Mouse (Mus musculus) brain, adult 2 months (tissue): ENCODE results near the gene Krtap28-10.

Experiments used
- DNase-seq: peaks from one replicate; pipeline ENCODE4 v3.0.0; 2011; ENCODE audit warnings: low read depth, low spot score

Gene Krtap28-10

DNA sequence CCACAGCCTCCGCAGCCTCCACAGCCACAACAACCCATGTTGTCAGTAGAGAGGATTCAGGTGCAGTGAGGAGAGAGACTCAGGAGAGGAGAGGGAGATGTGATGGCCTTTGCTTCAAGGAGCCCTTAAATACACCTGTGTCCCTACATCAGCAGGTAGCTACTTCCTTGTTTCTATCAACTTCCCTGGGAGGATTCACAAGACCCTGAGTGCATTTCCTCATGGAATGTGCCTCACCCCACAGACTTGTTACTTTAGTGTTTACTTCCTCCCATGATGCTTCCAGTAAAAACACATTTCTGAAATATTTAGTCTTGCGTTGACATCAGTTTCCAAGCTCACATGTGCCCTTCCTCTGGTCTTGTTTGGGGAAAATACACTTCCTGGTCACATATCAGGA is at the start of gene Krtap28-10:
TSS of gene Krtap28-10 (minus strand) at position 101 of the 400 bp plus-strand sequence.
- DNase-seq = no peak

DNA sequence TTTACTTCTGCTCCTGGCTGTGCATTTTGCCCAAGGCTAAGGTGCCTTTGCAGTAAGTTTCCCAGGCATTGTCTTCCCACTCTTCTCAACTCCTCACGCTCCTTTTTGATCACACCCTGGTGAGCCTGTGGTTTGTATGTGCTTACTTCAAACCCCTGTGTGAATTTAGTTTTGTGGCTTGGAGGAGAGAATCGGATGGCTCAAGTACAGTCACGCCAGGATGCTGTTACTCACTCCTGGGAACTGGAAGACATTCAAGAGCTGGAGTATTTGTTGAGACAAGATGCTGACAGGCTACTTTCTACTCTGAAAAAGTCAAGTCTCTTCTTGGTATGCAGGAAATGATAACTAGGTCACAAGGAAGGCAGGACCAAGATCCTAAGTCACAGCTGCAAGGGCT is 49.0 kb upstream of the Krtap28-10 start:
- DNase-seq = peak; percentile 10

GRCm38 (mm10) chr1:83084790-83085189 is 42.5 kb upstream of the Krtap28-10 start:
- DNase-seq = no peak

- DNase-seq = peak; percentile 35
These were observed 34.7 kb upstream of the Krtap28-10 start for GRCm38 (mm10) chr1:83077016-83077415.

GRCm38 (mm10) chr1:83076190-83076917 is 34.1 kb upstream of the Krtap28-10 start:
- peak; percentile 60 for DNase-seq

DNA sequence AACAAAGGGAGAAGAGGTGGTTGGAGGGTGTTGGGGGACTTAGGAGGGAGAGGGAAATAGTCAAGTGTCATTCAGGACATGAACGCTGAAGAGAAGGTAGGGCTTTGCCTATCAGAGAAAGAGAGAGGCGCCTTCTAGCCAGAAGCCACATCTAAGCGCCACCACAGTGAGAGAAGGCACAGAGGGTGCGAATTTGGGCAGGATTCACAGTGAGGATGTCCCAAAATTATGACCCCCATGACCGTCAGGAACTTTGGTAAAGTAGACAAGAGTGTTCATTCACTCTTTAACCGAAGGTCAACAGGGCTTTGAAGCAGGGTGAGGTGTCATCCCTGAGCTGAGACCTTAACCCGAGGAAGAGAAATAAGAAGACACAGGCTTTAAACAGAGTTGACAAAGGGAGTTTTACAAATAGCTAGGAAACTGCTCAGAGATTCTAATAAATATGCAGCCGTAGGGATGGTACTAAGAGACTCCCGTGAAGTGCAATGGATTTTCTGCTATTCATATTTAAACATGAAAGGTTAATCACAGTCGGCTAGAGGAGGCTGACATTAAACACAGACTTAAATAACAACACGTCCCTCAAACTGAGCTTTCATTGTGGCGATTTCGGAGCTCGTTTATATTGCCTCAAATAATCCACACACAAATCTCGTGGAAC is 33.4 kb upstream of the Krtap28-10 start:
- DNase-seq = no peak

DNA sequence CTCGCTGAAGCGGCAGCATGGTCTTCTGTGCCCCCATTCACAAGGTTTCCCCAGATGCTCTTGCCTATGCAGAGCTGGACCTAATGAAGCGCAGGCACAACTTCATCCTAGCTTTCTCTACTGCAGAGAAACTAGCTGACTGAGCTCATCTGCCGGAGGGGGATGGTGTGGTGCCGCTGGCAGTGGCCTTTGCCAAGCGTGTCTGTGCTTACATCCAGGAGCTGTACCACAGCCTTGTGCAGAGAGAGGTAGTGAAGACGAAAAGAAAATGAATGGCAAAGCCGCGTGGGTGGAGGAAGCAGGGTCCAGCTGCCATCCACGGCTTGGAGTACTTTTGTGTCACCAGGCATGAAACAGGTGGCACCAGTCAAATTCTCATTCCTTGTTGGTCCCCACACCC is 24.9 kb upstream of the Krtap28-10 start:
- DNase-seq = peak; percentile 28

- peak; percentile 9 for DNase-seq
These were observed 24.3 kb upstream of the Krtap28-10 start for GRCm38 (mm10) chr1:83066577-83066976.

GRCm38 (mm10) chr1:83064851-83065250 is 22.6 kb upstream of the Krtap28-10 start:
- peak; percentile 63 for DNase-seq

GRCm38 (mm10) chr1:83060643-83061042 is 18.4 kb upstream of the Krtap28-10 start, which contains the start of gene Krtap28-13:
TSS of gene Krtap28-13 (plus strand) at chr1:83060930.
- peak; percentile 30 for DNase-seq

- no peak for DNase-seq
These were observed 17.0 kb upstream of the Krtap28-10 start, which contains the start of gene A030005K14Rik for GRCm38 (mm10) chr1:83059278-83059677. TSS of gene A030005K14Rik (minus strand) at chr1:83059378.

DNA sequence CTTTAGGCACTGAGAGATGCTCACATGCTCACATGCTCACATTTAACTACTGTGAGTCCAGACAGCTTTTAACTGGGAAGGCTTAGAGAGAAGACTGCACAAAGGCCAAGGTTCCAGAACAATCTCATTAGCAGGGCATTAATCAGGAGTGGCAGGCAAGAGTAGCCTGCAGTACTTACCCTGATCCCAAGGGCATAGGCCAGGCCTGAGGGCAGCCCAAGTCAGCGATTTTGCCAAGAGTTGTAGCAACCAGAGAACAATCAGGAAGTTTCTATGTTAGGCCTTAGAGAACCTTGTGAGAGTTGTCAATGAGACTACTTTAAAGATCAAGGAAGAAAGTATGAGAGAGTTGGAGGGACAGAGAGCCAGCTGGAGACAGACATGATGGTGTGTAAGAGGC is 16.2 kb upstream of the Krtap28-10 start:
- DNase-seq = no peak

- no peak for DNase-seq
These were observed 2.7 kb upstream of the Krtap28-10 start, which contains the start of gene Gm47969 for GRCm38 (mm10) chr1:83044882-83045427. TSS of gene Gm47969 (plus strand) at chr1:83044932.

DNA sequence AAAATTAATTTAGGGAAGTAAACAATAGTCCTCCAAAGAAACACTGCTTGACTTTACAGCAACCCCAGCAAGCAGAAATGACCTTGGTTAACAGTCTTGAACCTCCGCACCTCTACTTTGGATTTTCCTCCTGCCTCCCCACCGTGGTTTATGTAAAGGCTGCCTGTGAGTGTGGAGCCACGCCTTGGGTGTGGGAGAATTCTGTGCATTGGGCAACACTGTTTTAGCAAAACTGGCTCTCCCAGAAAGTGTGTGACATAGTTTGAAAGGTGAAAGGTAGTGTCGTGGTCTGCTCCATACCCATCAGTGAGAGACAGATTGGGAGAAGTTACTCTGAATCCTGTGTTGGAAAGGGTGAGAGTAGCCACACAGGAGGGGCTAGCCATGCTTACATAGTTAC is 3.2 kb downstream of the Krtap28-10 start:
- DNase-seq = no peak

- peak; percentile 83 for DNase-seq
These were observed 4.1 kb downstream of the Krtap28-10 start, which contains the start of gene Slc19a3 for GRCm38 (mm10) chr1:83038109-83038672. TSS of gene Slc19a3 (minus strand) at chr1:83038448.

GRCm38 (mm10) chr1:83036892-83037667 is 5.2 kb downstream of the Krtap28-10 start:
- peak; percentile 21 for DNase-seq

DNA sequence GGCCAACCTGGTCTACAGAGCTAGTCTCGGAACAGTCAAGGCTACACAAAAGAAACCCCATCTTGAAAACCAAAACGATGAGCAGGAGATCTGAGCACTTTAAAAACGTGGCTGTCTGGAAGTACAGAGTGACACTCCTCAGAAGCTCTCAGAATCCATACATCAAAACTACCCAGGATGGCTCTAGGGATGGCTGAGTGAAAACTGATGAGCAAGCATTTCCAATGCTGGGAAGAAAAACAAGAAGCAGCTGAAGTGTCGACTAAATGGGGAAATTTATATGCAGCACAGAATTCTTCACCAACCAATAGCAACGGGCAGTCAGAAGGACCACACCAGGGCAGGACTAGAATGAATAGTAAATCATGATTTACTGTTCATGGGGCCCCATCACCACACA is 7.8 kb downstream of the Krtap28-10 start:
- no peak for DNase-seq

- no peak for DNase-seq
These were observed 9.8 kb downstream of the Krtap28-10 start for GRCm38 (mm10) chr1:83032508-83032907.

- no peak for DNase-seq
These were observed 10.3 kb downstream of the Krtap28-10 start for GRCm38 (mm10) chr1:83031950-83032349.

DNA sequence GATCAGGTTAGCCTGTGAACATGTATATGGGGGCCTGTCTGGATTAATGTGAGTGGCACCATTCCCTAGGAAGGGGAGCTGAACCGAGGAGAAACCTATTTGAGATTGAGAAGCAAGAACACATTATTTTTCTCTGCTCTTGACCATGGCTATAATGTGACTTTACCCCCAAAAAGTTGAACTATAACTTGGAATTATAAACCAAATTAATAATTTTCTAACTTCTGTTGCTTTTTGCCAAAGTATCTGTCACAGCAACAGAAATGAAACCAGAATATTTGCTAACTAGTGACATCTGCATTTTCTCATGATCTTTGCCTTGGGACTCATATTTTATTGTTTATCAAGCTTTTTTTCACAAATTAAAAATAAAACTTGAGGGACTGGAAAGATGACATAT is 25.7 kb downstream of the Krtap28-10 start:
- DNase-seq = no peak

GRCm38 (mm10) chr1:83015329-83015879 is 26.9 kb downstream of the Krtap28-10 start:
- peak; percentile 12 for DNase-seq
